Mouse (Mus musculus) frontal cortex, postnatal 10 days (tissue): ENCODE data around the gene Dhx57.
A peak's percentile ranks its signal among the peaks of the same experiment; 100 is the strongest.
"Not testable (repeated sequence)": the region's sequence is repeated elsewhere in the genome, so short reads cannot be mapped to it uniquely, and the experiment has no call there.

ENCODE experiments used
- DNase-seq, 2 experiments: peaks; one replicate each; pipeline ENCODE4 v3.0.0; 2022; ENCODE audit warnings: low spot score in 2 of 2, mixed read lengths in 1 of 2

Dhx57 gene

GRCm38 (mm10) chr17:80290074-80290657, at the start of gene Dhx57, which contains the start of gene Morn2:
TSS of gene Dhx57 (minus strand) at chr17:80290476.
TSS of gene Morn2 (plus strand) at chr17:80290203.
- DNase-seq = peak; percentile 95 to 97

- DNase-seq = no peak
These were observed 42.1 kb upstream of the Dhx57 start for GRCm38 (mm10) chr17:80332386-80332785.

GRCm38 (mm10) chr17:80326431-80326830, 36.2 kb upstream of the Dhx57 start:
- no peak for DNase-seq

- DNase-seq = no peak
These were observed 35.2 kb upstream of the Dhx57 start for GRCm38 (mm10) chr17:80325456-80325855.

- DNase-seq = no peak
These were observed 34.2 kb upstream of the Dhx57 start for GRCm38 (mm10) chr17:80324521-80324920.

GRCm38 (mm10) chr17:80323658-80324057, 33.4 kb upstream of the Dhx57 start:
- no peak for DNase-seq

GRCm38 (mm10) chr17:80323015-80323414, 32.7 kb upstream of the Dhx57 start:
- no peak for DNase-seq

- no peak for DNase-seq
These were observed 32.0 kb upstream of the Dhx57 start for GRCm38 (mm10) chr17:80322228-80322627.

GRCm38 (mm10) chr17:80312405-80312804, 22.1 kb upstream of the Dhx57 start:
- DNase-seq = no peak

- DNase-seq = no peak
These were observed 21.5 kb upstream of the Dhx57 start for GRCm38 (mm10) chr17:80311761-80312160.

- no peak for DNase-seq
These were observed 17.0 kb upstream of the Dhx57 start, which contains the start of gene Arhgef33 for GRCm38 (mm10) chr17:80307251-80307650. TSS of gene Arhgef33 (plus strand) at chr17:80307407.

GRCm38 (mm10) chr17:80298844-80299243, 8.6 kb upstream of the Dhx57 start:
- DNase-seq = no peak

- no peak for DNase-seq
These were observed 5.0 kb upstream of the Dhx57 start for GRCm38 (mm10) chr17:80295258-80295657.

- DNase-seq = peak in 1 of 2 experiments; percentile 27
These were observed 872 bp upstream of the Dhx57 start for GRCm38 (mm10) chr17:80291148-80291547.

GRCm38 (mm10) chr17:80289280-80290073, 799 bp downstream of the Dhx57 start:
- DNase-seq = no peak

GRCm38 (mm10) chr17:80288012-80288411, 2.3 kb downstream of the Dhx57 start:
- no peak for DNase-seq

- DNase-seq = no peak
These were observed 5.8 kb downstream of the Dhx57 start for GRCm38 (mm10) chr17:80284446-80284845.

GRCm38 (mm10) chr17:80279340-80280070, 10.8 kb downstream of the Dhx57 start:
- DNase-seq = no peak

GRCm38 (mm10) chr17:80278255-80278654, 12.0 kb downstream of the Dhx57 start:
- no peak for DNase-seq

- DNase-seq = not testable (repeated sequence)
These were observed 19.7 kb downstream of the Dhx57 start for GRCm38 (mm10) chr17:80270622-80271021.

- no peak for DNase-seq
These were observed 22.1 kb downstream of the Dhx57 start for GRCm38 (mm10) chr17:80268151-80268550.

- no peak for DNase-seq
These were observed 23.2 kb downstream of the Dhx57 start for GRCm38 (mm10) chr17:80267065-80267464.
